9 mouse cellular contexts compared by ENCODE assay signal in the genomic region with DNA sequence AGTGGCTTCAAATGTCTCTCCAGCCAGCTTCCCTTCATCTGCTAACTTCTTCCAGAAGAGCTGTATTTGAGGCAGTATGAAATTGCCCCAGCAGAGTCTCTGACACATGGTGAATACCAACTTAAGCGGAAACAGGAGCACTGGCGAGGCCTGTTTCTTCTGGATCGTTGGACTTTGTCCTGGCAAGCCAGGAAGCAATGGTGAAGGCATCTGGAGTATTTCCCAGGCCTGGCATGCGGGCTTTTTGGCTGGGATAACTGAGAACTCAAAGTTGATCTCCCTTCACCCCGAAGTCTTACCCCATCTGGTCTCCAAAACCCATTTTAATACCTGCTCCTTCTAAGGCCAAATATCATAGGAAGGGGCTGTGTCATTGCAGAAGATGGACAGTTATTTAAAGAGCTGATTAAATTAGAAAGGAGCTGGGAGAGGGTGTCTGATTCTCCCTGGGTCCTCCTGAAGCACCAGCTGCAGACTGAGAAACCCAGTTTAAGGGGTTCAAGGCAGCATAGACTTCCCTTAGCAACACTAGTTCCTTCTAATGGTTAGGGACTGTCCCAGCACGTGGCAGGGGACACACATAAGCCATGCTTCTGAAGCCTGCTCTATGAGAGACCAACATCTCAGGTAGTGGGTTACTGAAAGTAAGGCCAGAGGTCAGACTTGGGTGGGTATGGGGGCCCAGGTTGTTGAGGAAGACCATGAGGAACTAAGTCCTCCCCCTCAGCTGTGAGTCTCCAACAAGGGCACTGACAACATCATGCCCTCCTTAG.
DNase-seq lines count a peak whose midpoint lies in the region; ATAC-seq and TF ChIP-seq lines count a peak whose summit lies in the region.
"Had no signal": no experiment of that assay in that cellular context is flagged by ENCODE, and none has a peak within 500 bp of the region (broad histone marks: within the 10 kb centered on the region; RNA-seq: fewer than 3 reads in every experiment).

No protein-coding gene starts in this region.

- WGBS in forebrain, postnatal 0 days = 59% methylated on average over 6 of the region's 6 CpGs
- WGBS in forebrain, embryonic 10.5 days = 88% methylated on average over 6 of the region's 6 CpGs
- 72% methylated on average over 6 of the region's 6 CpGs for WGBS in embryonic facial prominence, embryonic 14.5 days

- peaks cover 5% of the 10 kb centered on the region for H3K36me3 ChIP-seq in forebrain, postnatal 0 days (ENCODE audit: insufficient read depth)
- H3K36me3 ChIP-seq in forebrain, embryonic 10.5 days (replicated peaks) = no peaks in the 10 kb centered on the region
- H3K36me3 ChIP-seq in embryonic facial prominence, embryonic 14.5 days (ENCODE audit: control insufficient read depth, insufficient read depth, low read length) = peaks cover 9% of the 10 kb centered on the region; the same call in 1 of the 2 replicates
- H3K36me3 ChIP-seq: midbrain, embryonic 15.5 days had no signal

- no peak overlapping the region for H3K4me2 ChIP-seq in forebrain, postnatal 0 days (ENCODE audit: low read depth)
- H3K4me2 ChIP-seq in embryonic facial prominence, embryonic 14.5 days (ENCODE audit: low read depth, low read length) = no peak overlapping the region
- H3K4me2 ChIP-seq: midbrain, embryonic 15.5 days had no signal

- no peaks in the 10 kb centered on the region for H3K9me3 ChIP-seq in forebrain, postnatal 0 days (ENCODE audit: low read length)
- no peaks in the 10 kb centered on the region for H3K9me3 ChIP-seq in forebrain, embryonic 10.5 days
- H3K9me3 ChIP-seq in embryonic facial prominence, embryonic 14.5 days (ENCODE audit: control insufficient read depth, low read length) = no peaks in the 10 kb centered on the region
- H3K9me3 ChIP-seq: midbrain, embryonic 15.5 days had no signal

- no peak overlapping the region for H3K27ac ChIP-seq in forebrain, postnatal 0 days (ENCODE audit: low read depth, low read length)
- H3K27ac ChIP-seq in forebrain, embryonic 10.5 days = no peak overlapping the region
- 0 out of 2 replicates have a peak overlapping the region, but pooled peaks have one; percentile 11 for H3K27ac ChIP-seq in embryonic facial prominence, embryonic 14.5 days (replicated peaks; ENCODE audit: low read depth, low read length)
- H3K27ac ChIP-seq: midbrain, embryonic 15.5 days had no signal

- DNase-seq in forebrain, postnatal 0 days = peak; percentile 35
- DNase-seq in forebrain, embryonic 10.5 days (ENCODE audit: extremely low spot score, low spot score) = no peak
- peak; percentile 23 for DNase-seq in right cerebral cortex, adult 18-20 months
- no peak for DNase-seq in right cerebral cortex, postnatal 14 days
- peak; percentile 53 for DNase-seq in embryonic facial prominence, embryonic 14.5 days (ENCODE audit: low spot score)
- DNase-seq in thymus, postnatal 14 days = no peak
- DNase-seq in embryo, embryonic 9.5 days (ENCODE audit: extremely low spot score) = no peak

- H3K4me3 ChIP-seq in forebrain, postnatal 0 days (ENCODE audit: low read depth, low read length) = no peak overlapping the region
- H3K4me3 ChIP-seq in forebrain, embryonic 10.5 days = no peak overlapping the region
- no peak overlapping the region for H3K4me3 ChIP-seq in embryonic facial prominence, embryonic 14.5 days (ENCODE audit: low read depth, low read length)
- H3K4me3 ChIP-seq: midbrain, embryonic 15.5 days had no signal

- no peak for TF ChIP-seq CTCF in forebrain, postnatal 0 days (IDR thresholded peaks at IDR 0.05; ENCODE audit: low read depth)

- no peaks in the 10 kb centered on the region for H3K4me1 ChIP-seq in forebrain, postnatal 0 days (ENCODE audit: insufficient read depth)
- H3K4me1 ChIP-seq in forebrain, embryonic 10.5 days = peaks cover 11% of the 10 kb centered on the region
- H3K4me1 ChIP-seq in embryonic facial prominence, embryonic 14.5 days (ENCODE audit: control insufficient read depth, insufficient read depth, low read length) = no peaks in the 10 kb centered on the region
- H3K4me1 ChIP-seq: midbrain, embryonic 15.5 days had no signal

- no peak overlapping the region for H3K9ac ChIP-seq in forebrain, postnatal 0 days
- H3K9ac ChIP-seq in embryonic facial prominence, embryonic 14.5 days (ENCODE audit: low read depth, low read length) = no peak overlapping the region
- H3K9ac ChIP-seq: midbrain, embryonic 15.5 days had no signal

- H3K27me3 ChIP-seq in forebrain, postnatal 0 days (ENCODE audit: insufficient read depth, low read length) = no peaks in the 10 kb centered on the region
- H3K27me3 ChIP-seq in forebrain, embryonic 10.5 days (ENCODE audit: poor library complexity, severe bottlenecking) = no peaks in the 10 kb centered on the region
- no peaks in the 10 kb centered on the region for H3K27me3 ChIP-seq in embryonic facial prominence, embryonic 14.5 days (replicated peaks; ENCODE audit: control insufficient read depth, insufficient read depth, low read length)
- H3K27me3 ChIP-seq: midbrain, embryonic 15.5 days had no signal

- peak; percentile 66; the same call in 1 of the 2 replicates for ATAC-seq in forebrain, postnatal 0 days
- no peak for ATAC-seq in embryonic facial prominence, embryonic 14.5 days (ENCODE audit: low read depth)
- ATAC-seq in neutrophil, adult 5-6 weeks (ENCODE audit: extremely low read depth, insufficient number of reproducible peaks, low FRiP score, poor library complexity, severe bottlenecking) = peak; percentile 29; the same call in 1 of the 2 replicates
- ATAC-seq: midbrain, embryonic 15.5 days had no signal

Comparison
In these comparisons a context has a peak if more than half of its experiments do, and no peak if none do; other contexts are left out.
1. DNase-seq: peak in forebrain, postnatal 0 days (single experiment), right cerebral cortex, adult 18-20 months (single experiment) and embryonic facial prominence, embryonic 14.5 days (single experiment); none in forebrain, embryonic 10.5 days (single experiment), right cerebral cortex, postnatal 14 days (single experiment), thymus, postnatal 14 days (single experiment) and embryo, embryonic 9.5 days (single experiment).